Mouse (Mus musculus) fat pad, adult 2 months (tissue): Measurements from ENCODE around the gene Pglyrp2.

Experiments used
- DNase-seq: peaks from one replicate; pipeline ENCODE4 v3.0.0-alpha.2; 2011; ENCODE audit warnings: low read depth, low spot score; ENCODE audit errors: extremely low read depth

The Pglyrp2 gene

GRCm38 (mm10) chr17:32424034-32424433 is at the start of gene Pglyrp2:
Gene Pglyrp2 (minus strand): TSS chr17:32424167.
- no peak for DNase-seq

GRCm38 (mm10) chr17:32472176-32472575 is 48.2 kb upstream of the Pglyrp2 start:
- DNase-seq: no peak

GRCm38 (mm10) chr17:32470795-32471194 is 46.8 kb upstream of the Pglyrp2 start:
- DNase-seq: no peak

- no peak for DNase-seq
Measured at GRCm38 (mm10) chr17:32468494-32468893, 44.5 kb upstream of the Pglyrp2 start.

- DNase-seq: no peak
Measured at GRCm38 (mm10) chr17:32454997-32455396, 31.0 kb upstream of the Pglyrp2 start.

GRCm38 (mm10) chr17:32454188-32454587 is 30.2 kb upstream of the Pglyrp2 start:
- no peak for DNase-seq

GRCm38 (mm10) chr17:32452482-32452881 is 28.5 kb upstream of the Pglyrp2 start, which contains the start of gene Cyp4f39:
Gene Cyp4f39 (plus strand): TSS chr17:32452723.
- no peak for DNase-seq

GRCm38 (mm10) chr17:32450844-32451537 is 27.0 kb upstream of the Pglyrp2 start:
- DNase-seq: no peak

GRCm38 (mm10) chr17:32449042-32449441 is 25.1 kb upstream of the Pglyrp2 start:
- no peak for DNase-seq

- DNase-seq: no peak
Measured at GRCm38 (mm10) chr17:32447195-32447594, 23.2 kb upstream of the Pglyrp2 start.

- no peak for DNase-seq
Measured at GRCm38 (mm10) chr17:32445016-32445415, 21.0 kb upstream of the Pglyrp2 start.

GRCm38 (mm10) chr17:32443245-32443644 is 19.3 kb upstream of the Pglyrp2 start:
- no peak for DNase-seq

- no peak for DNase-seq
Measured at GRCm38 (mm10) chr17:32437106-32437505, 13.1 kb upstream of the Pglyrp2 start.

GRCm38 (mm10) chr17:32435151-32435550 is 11.2 kb upstream of the Pglyrp2 start:
- DNase-seq: no peak

GRCm38 (mm10) chr17:32434324-32434723 is 10.4 kb upstream of the Pglyrp2 start:
- DNase-seq: no peak

- DNase-seq: no peak
Measured at GRCm38 (mm10) chr17:32431972-32432371, 8.0 kb upstream of the Pglyrp2 start.

GRCm38 (mm10) chr17:32426610-32427009 is 2.6 kb upstream of the Pglyrp2 start:
- DNase-seq: no peak

GRCm38 (mm10) chr17:32420781-32421180 is 3.2 kb downstream of the Pglyrp2 start:
- DNase-seq: no peak

- no peak for DNase-seq
Measured at GRCm38 (mm10) chr17:32419989-32420388, 4.0 kb downstream of the Pglyrp2 start.

- no peak for DNase-seq
Measured at GRCm38 (mm10) chr17:32416771-32417170, 7.2 kb downstream of the Pglyrp2 start.

GRCm38 (mm10) chr17:32415417-32416020 is 8.4 kb downstream of the Pglyrp2 start:
- DNase-seq: no peak

- no peak for DNase-seq
Measured at GRCm38 (mm10) chr17:32411898-32412297, 12.1 kb downstream of the Pglyrp2 start.

GRCm38 (mm10) chr17:32403417-32403816 is 20.6 kb downstream of the Pglyrp2 start, which contains the start of gene Rasal3:
Gene Rasal3 (minus strand): TSS chr17:32403583.
- no peak for DNase-seq
